Mouse (Mus musculus): ENCODE data around the gene Ccdc171. TPM values are rescaled to one million over a fixed set of nuclear protein-coding genes. Genes with fewer than 3 reads are reported as not detected.
"Not testable (repeated sequence)": the region's sequence is repeated elsewhere in the genome, so short reads cannot be mapped to it uniquely, and the experiment has no call there.

Ccdc171 gene
- polyA plus RNA-seq, 1 experiment, result 1.5 TPM

DNA sequence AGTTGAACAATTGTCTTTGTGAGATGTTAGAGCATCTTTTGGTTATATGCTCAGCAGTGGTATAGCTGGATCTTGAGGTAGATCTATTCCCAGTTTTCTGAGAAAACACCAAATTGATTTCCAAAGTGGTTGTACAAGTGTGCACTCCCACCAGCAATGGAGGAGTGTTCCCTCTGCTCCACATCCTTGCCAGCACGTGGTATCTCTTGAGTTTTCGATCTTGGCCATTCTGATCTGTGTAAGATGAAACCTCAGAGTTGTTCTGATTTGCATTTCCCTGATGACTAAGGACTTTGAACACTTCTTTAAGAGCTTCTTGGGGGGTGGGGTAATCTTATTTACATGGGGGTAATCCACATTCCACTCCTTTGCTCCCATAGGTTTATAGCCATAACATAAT is 15.7 kb upstream of the Ccdc171 start:
- TF ChIP-seq CTCF (IDR thresholded peaks at IDR 0.05; ENCODE audit: insufficient read depth, low read length), result no peak
- no peak for TF ChIP-seq POLR2A (IDR thresholded peaks at IDR 0.05; ENCODE audit: borderline replicate concordance, extremely low read depth, low read depth, low read length)
- Histone ChIP-seq H3K4me1 (ENCODE audit: control insufficient read depth, insufficient read depth, low read length) (no peaks in the 10 kb centered on the region), H3K4me3 (replicated peaks; ENCODE audit: extremely low read depth, low read depth, low read length) (no peak overlapping the region)
- 52% methylated on average over 2 of the region's 2 CpGs for WGBS
- DNase-seq, result no peak

DNA sequence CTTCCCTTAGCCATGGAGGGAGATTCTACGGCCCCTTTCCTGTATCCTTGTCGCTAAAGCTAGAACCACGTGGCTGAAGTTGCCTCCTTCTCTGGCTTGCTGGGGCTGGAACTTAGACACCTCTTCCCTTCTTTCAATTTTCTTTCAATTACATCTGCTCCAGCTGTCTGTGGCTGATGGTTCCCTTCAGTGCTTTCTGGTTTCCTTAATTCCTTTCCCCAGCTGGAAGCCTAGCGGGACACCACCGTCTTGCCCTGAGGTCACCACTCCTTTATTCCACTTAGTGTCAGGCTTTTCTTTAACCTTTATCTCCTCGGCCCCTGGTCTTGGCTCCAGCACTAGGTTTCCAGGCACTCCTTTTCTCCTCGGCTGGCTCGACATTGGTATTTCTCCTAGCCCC is 14.3 kb upstream of the Ccdc171 start:
- DNase-seq, result no peak
- Histone ChIP-seq H3K4me3 (replicated peaks; ENCODE audit: extremely low read depth, low read depth, low read length) (no peak overlapping the region), H3K4me1 (ENCODE audit: control insufficient read depth, insufficient read depth, low read length) (no peaks in the 10 kb centered on the region)
- 60% methylated on average over 8 of the region's 8 CpGs for WGBS
- TF ChIP-seq CTCF (IDR thresholded peaks at IDR 0.05; ENCODE audit: insufficient read depth, low read length) (no peak), POLR2A (IDR thresholded peaks at IDR 0.05; ENCODE audit: borderline replicate concordance, extremely low read depth, low read depth, low read length) (no peak)

DNA sequence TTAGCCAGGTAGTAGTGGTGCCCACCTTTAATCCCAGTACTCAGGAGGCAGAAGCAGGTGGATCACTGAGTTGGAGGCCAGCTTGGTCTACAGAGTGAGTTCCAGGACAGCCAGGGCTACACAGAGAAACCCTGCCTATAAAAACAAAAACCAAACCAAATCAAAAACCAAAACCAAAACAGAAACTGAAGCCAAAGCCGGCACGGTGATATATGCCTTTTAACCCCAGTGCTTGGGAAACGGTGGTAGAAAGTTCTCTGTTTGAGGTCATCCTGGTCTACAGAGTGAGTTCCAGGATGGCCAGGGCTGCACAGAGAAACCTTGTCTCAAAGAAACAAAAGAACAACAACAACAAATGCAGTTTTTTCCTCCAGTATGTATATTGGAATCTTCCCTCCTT is 13.1 kb upstream of the Ccdc171 start:
- H3K4me1 ChIP-seq (ENCODE audit: control insufficient read depth, insufficient read depth, low read length), result no peaks in the 10 kb centered on the region
- WGBS, result 69% methylated on average over 3 of the region's 3 CpGs
- no peak for DNase-seq
- TF ChIP-seq POLR2A (IDR thresholded peaks at IDR 0.05; ENCODE audit: borderline replicate concordance, extremely low read depth, low read depth, low read length), result no peak
- no peak for TF ChIP-seq CTCF (IDR thresholded peaks at IDR 0.05; ENCODE audit: insufficient read depth, low read length)
- H3K4me3 ChIP-seq (replicated peaks; ENCODE audit: extremely low read depth, low read depth, low read length), result no peak overlapping the region

DNA sequence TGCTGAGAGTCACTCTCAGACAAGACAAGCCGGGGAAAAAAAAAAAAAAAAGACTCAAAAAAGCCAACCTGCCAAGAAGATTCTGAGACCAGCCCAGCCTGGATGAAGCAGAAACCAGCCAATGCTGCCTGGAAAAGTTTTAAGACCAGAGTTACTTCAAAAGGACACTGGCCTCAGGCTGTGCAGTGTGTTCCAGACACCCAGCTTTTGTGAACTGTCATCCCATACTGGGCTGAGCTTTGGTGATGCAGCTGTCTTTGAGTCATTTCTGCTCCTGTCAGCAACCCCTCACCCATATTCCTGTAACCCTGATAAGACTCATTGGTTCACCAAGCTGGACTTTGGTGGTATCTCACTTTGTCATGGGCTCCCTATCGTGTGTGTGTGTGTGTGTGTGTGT is 12.7 kb upstream of the Ccdc171 start:
- DNase-seq, result no peak
- no peak overlapping the region for H3K4me3 ChIP-seq (replicated peaks; ENCODE audit: extremely low read depth, low read depth, low read length)
- H3K4me1 ChIP-seq (ENCODE audit: control insufficient read depth, insufficient read depth, low read length), result no peaks in the 10 kb centered on the region
- TF ChIP-seq POLR2A (IDR thresholded peaks at IDR 0.05; ENCODE audit: borderline replicate concordance, extremely low read depth, low read depth, low read length), result no peak
- 59% methylated on average over 2 of the region's 2 CpGs for WGBS

DNA sequence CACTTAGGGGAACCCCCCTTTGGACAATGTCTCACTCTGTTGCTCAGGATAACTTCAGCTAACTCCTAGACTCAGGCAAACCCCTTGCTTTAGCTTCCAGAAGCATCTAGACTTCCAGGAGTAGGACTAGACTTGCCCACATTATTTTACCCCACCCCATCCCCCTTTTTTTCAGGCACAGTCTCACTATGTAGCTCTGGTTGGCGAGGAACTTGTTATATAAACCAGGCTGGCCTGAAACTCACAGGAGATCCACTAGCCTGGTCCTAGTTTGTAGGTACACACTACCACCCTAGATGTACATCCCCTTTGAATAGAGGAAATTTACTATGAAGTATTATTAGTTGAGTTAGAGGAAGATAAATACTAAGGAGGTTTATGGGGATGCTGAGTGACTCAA is 11.2 kb upstream of the Ccdc171 start:
- no peak for TF ChIP-seq POLR2A (IDR thresholded peaks at IDR 0.05; ENCODE audit: borderline replicate concordance, extremely low read depth, low read depth, low read length)
- TF ChIP-seq CTCF (IDR thresholded peaks at IDR 0.05; ENCODE audit: insufficient read depth, low read length), result no peak
- Histone ChIP-seq H3K4me1 (ENCODE audit: control insufficient read depth, insufficient read depth, low read length) (no peaks in the 10 kb centered on the region), H3K4me3 (replicated peaks; ENCODE audit: extremely low read depth, low read depth, low read length) (no peak overlapping the region)
- WGBS, result 73% methylated on average over 1 of the region's 1 CpGs
- no peak for DNase-seq

DNA sequence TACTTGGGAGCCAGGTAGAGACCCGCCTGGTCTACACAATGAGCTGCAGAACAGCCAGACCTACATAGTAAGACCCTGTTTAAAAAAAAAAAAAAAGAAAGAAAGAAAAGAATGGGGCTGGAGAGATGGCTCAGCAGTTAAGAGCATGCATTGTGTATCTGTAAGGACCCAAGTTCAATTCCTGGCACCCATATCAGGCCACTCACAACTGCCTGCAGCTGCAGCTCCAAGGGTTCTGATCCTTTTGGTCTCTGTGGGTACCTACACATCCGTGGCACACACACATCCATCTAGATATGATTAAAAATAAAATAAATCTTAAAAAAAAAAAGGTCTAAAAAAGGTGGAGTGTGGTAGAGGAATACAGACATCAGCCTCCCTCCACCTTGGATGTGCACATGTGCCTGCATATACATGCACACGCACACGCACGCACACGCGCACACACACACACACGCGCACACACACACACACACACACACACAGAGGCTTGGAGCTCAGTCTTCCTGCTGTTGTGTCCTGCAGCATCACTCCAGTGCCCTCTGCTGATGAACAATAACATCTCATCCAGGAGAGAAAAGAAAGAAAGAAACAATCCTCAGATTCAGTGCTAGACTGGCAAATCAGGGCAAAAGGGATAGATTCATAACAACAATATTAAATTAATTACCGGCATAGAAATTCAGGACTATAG is 10.2 kb upstream of the Ccdc171 start:
- 81% methylated on average over 10 of the region's 10 CpGs for WGBS
- no peak overlapping the region for H3K4me3 ChIP-seq (replicated peaks; ENCODE audit: extremely low read depth, low read depth, low read length)
- no peak for DNase-seq
- H3K4me1 ChIP-seq (ENCODE audit: control insufficient read depth, insufficient read depth, low read length), result no peaks in the 10 kb centered on the region
- TF ChIP-seq POLR2A (IDR thresholded peaks at IDR 0.05; ENCODE audit: borderline replicate concordance, extremely low read depth, low read depth, low read length), result no peak
- TF ChIP-seq CTCF (IDR thresholded peaks at IDR 0.05; ENCODE audit: insufficient read depth, low read length), result no peak

DNA sequence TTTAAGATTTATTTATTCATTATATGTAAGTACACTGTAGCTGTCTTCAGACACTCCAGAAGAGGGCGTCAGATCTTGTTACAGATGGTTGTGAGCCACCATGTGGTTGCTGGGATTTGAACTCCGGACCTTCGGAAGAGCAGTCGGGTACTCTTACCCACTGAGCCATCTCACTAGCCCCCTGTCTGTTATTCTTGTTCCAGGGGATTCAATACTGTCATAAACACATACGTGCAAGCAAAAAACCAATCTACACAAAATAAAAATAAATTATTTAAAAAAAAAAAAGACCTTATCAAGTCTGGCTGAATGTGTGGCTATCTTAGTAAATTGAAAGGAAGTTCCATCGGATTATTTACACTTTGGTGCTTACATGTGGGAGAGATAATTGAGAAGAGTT is 9.2 kb upstream of the Ccdc171 start:
- H3K4me3 ChIP-seq (replicated peaks; ENCODE audit: extremely low read depth, low read depth, low read length); DNase-seq; H3K4me1 ChIP-seq (ENCODE audit: control insufficient read depth, insufficient read depth, low read length): not testable (repeated sequence)
- WGBS, result 85% methylated on average over 5 of the region's 6 CpGs

DNA sequence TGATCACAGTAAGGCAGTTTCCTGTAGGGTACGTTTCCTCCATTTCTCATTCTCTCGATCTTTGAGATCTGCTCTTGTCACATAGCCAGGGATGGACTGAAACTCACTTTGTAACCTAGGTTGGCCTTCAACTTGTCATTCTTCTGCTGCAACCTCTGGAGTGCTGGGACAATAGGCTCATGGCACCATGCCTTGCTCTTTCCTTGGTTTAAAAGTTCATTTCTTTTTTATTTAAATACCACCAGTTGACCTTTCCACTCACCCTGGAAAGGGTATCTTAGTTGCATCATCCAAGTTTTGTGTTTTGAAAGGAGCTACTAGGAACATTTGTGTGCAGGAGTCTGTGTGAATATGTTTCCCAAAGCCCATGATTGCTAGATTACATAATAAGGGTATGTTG is 6.2 kb upstream of the Ccdc171 start:
- WGBS, result 57% methylated on average over 2 of the region's 2 CpGs
- TF ChIP-seq POLR2A (IDR thresholded peaks at IDR 0.05; ENCODE audit: borderline replicate concordance, extremely low read depth, low read depth, low read length) (no peak), CTCF (IDR thresholded peaks at IDR 0.05; ENCODE audit: insufficient read depth, low read length) (no peak)
- Histone ChIP-seq H3K4me1 (ENCODE audit: control insufficient read depth, insufficient read depth, low read length) (no peaks in the 10 kb centered on the region), H3K4me3 (replicated peaks; ENCODE audit: extremely low read depth, low read depth, low read length) (no peak overlapping the region)
- no peak for DNase-seq

DNA sequence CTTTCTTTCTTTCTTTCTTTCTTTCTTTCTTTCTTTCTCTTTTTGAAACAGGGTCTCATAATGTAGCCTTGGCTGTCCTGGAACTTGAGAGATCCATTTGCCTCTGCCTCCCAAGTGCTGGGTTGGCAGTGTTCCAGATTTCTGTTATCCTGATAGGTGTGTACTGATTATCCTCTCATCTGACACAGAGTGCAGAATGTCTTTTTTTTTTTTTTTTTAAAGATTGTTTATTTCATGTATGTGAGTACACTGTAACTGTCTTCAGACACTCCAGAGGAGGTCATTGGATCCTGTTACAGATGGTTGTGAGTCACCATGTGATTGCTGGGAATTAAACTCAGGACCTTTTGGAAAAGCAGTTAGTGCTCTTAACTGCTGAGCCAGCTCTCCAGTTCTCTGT is 5.5 kb upstream of the Ccdc171 start:
- TF ChIP-seq POLR2A (IDR thresholded peaks at IDR 0.05; ENCODE audit: borderline replicate concordance, extremely low read depth, low read depth, low read length) (no peak), CTCF (IDR thresholded peaks at IDR 0.05; ENCODE audit: insufficient read depth, low read length) (no peak)

DNA sequence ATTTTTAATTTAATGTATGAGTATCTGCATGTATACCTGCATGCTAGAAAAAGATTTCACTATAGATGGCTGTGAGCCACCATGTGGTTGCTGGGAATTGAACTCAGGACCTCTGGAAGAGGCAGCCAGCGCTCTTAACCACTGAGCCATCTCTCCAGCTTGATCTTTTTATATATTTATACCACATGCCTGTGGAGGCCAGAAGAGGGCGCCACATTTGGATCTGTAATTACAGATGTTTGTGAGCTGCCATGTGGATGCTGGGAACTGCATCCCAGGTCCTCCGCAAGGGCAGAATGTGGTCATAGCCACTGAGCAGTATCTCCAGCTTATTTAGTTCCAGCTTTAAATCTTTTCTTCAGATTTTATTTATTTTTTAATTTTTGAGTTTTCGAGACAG is 5.0 kb upstream of the Ccdc171 start:
- H3K4me3 ChIP-seq (replicated peaks; ENCODE audit: extremely low read depth, low read depth, low read length), result no peak overlapping the region
- TF ChIP-seq CTCF (IDR thresholded peaks at IDR 0.05; ENCODE audit: insufficient read depth, low read length), result no peak
- no peak for TF ChIP-seq POLR2A (IDR thresholded peaks at IDR 0.05; ENCODE audit: borderline replicate concordance, extremely low read depth, low read depth, low read length)
- DNase-seq, result no peak
- WGBS, result 80% methylated on average over 4 of the region's 4 CpGs
- no peaks in the 10 kb centered on the region; the same call in 1 of the 2 replicates for H3K4me1 ChIP-seq (ENCODE audit: control insufficient read depth, insufficient read depth, low read length)

More for the DNA sequence above, 5.5 kb upstream of the Ccdc171 start:
- no peak for DNase-seq
- Histone ChIP-seq H3K4me1 (ENCODE audit: control insufficient read depth, insufficient read depth, low read length) (no peaks in the 10 kb centered on the region; the same call in 1 of the 2 replicates), H3K4me3 (replicated peaks; ENCODE audit: extremely low read depth, low read depth, low read length) (no peak overlapping the region)

All from lung, adult 2 months (tissue).